Mouse (Mus musculus) lung, postnatal 0 days (tissue): ENCODE data around the gene Gm11011.

Source experiments
- CTCF ChIP-seq: IDR thresholded peaks from 2 replicates; pipeline ENCODE4 v1.5.1; 2016; ENCODE audit warnings: antibody characterized with exemption, mild to moderate bottlenecking
- EP300 ChIP-seq: IDR thresholded peaks from 2 replicates; pipeline ENCODE4 v1.6.1; 2016; ENCODE audit warnings: antibody characterized with exemption, mild to moderate bottlenecking, control low read depth

GRCm38 (mm10) chr2:169630070-169630469 is 42.5 kb upstream of the Gm11011 start:
- TF ChIP-seq EP300 (no peak), CTCF (no peak)
